Mouse (Mus musculus) myocyte (in vitro differentiated cells): Measurements from ENCODE around the gene Mbd4. TPM values are rescaled to one million over a fixed set of nuclear protein-coding genes. Genes with fewer than 3 reads are reported as not detected.

Source experiments
- H3K27me3 ChIP-seq: one replicate; pipeline ENCODE4 v1.6.1; 2011; ENCODE audit not compliant: control insufficient read depth, insufficient read depth, insufficient read length
- H3K36me3 ChIP-seq: one replicate; pipeline ENCODE4 v1.6.1; 2011; ENCODE audit not compliant: control insufficient read depth, insufficient read depth
- H3K4me2 ChIP-seq: one replicate; pipeline ENCODE4 v1.6.1; 2011; ENCODE audit warnings: low read depth, control low read depth
- H3K4me3 ChIP-seq: one replicate; pipeline ENCODE4 v1.5.1; 2011; ENCODE audit warnings: mild to moderate bottlenecking, control low read depth, moderate library complexity
- H3K79me2 ChIP-seq: one replicate; pipeline ENCODE4 v1.6.1; 2011; ENCODE audit not compliant: control insufficient read depth, insufficient read depth
- H3ac ChIP-seq: one replicate; pipeline ENCODE4 v1.6.1; 2011; ENCODE audit not compliant: control insufficient read depth, insufficient read length
- CEBPB ChIP-seq: IDR thresholded peaks from 2 replicates; pipeline ENCODE4 v1.6.1; 2011; ENCODE audit warnings: mild to moderate bottlenecking, moderate library complexity; ENCODE audit not compliant: poor library complexity, insufficient read depth, severe bottlenecking
- E2F4 ChIP-seq: IDR thresholded peaks from one replicate; pipeline ENCODE4 v1.6.1; 2011; ENCODE audit warnings: mild to moderate bottlenecking, control low read depth, moderate library complexity; ENCODE audit not compliant: insufficient read depth
- MAX ChIP-seq: IDR thresholded peaks from one replicate; pipeline ENCODE4 v1.6.1; 2011; ENCODE audit warnings: low read depth, mild to moderate bottlenecking, control low read depth
- MYOD1 ChIP-seq, 3 experiments: IDR thresholded peaks; one replicate each; pipeline ENCODE4 v1.6.1; 2011; ENCODE audit warnings: control low read depth in 2 of 3, low read depth in 2 of 3, mild to moderate bottlenecking in 2 of 3, moderate library complexity in 1 of 3; ENCODE audit not compliant: insufficient read length in 2 of 3, control insufficient read depth in 1 of 3
- MYOG ChIP-seq, 3 experiments: IDR thresholded peaks; one replicate each; pipeline ENCODE4 v1.6.1; 2011; ENCODE audit warnings: control low read depth in 2 of 3, low read depth in 2 of 3, mild to moderate bottlenecking in 2 of 3; ENCODE audit not compliant: insufficient read length in 2 of 3, control insufficient read depth in 1 of 3, insufficient read depth in 1 of 3
- POLR2A ChIP-seq: IDR thresholded peaks from one replicate; pipeline ENCODE4 v1.6.1; 2011; ENCODE audit warnings: low read depth, mild to moderate bottlenecking, control low read depth, moderate library complexity; ENCODE audit not compliant: insufficient read length
- POLR2AphosphoS2 ChIP-seq: IDR thresholded peaks from one replicate; pipeline ENCODE4 v1.6.1; 2011; ENCODE audit warnings: low read depth, control low read depth; ENCODE audit not compliant: insufficient read length
- REST ChIP-seq: IDR thresholded peaks from one replicate; pipeline ENCODE4 v1.6.1; 2011; ENCODE audit warnings: mild to moderate bottlenecking, control low read depth, moderate library complexity; ENCODE audit not compliant: insufficient read depth, insufficient read length
- SRF ChIP-seq: IDR thresholded peaks from one replicate; pipeline ENCODE4 v1.6.1; 2011; ENCODE audit warnings: low read depth; ENCODE audit not compliant: control insufficient read depth, insufficient read length
- TCF12 ChIP-seq: IDR thresholded peaks from one replicate; pipeline ENCODE4 v1.6.1; 2011; ENCODE audit warnings: mild to moderate bottlenecking, control low read depth; ENCODE audit not compliant: poor library complexity, insufficient read depth, severe bottlenecking
- TCF3 ChIP-seq: IDR thresholded peaks from one replicate; pipeline ENCODE4 v1.6.1; 2011; ENCODE audit warnings: low read depth, control low read depth; ENCODE audit not compliant: insufficient read length
- USF1 ChIP-seq: IDR thresholded peaks from one replicate; pipeline ENCODE4 v1.6.1; 2011; ENCODE audit warnings: low read depth, mild to moderate bottlenecking, control low read depth, moderate library complexity
- polyA plus RNA-seq: library from polyadenylated mRNA; unstranded; fragments of >200 nt; fragmentation: generic; extraction: Trizol; gene quantifications from one replicate; pipeline ENCODE4 v1.2.1, GENCODE M21; 2012; ENCODE audit warnings: missing spikeins

Mbd4 gene
- polyA plus RNA-seq, 1 experiment = 0.56 TPM

DNA sequence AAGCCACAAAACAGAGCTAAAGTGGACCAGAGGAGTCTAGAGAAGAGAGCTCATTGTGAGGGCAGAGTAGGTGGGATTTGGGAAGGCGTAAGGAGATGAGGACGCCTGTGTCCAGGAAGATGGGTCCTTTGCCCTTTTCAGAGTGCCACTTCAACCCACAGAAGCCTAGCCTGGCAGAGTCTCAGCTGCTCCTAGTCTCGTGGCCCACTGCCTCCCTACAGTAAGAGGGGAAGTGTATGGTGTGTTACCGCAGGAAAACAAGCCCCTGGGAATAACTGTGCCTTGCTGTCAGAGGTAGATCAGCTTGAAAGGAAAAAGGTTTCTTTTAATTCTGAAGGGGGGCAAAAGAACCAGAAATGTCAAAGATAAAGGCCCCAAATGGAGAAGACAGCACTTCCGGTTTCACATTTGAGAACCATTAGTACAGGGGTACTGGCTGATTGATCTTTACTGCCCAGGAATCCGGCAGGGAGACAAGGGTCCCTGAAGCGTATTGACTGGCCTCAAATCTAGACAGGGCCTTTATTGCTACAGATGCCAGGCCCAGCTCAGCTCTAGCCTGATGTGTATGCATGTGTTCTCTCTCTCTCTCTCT lies 44.9 kb upstream of the Mbd4 start:
- Histone ChIP-seq H3K36me3 (no peaks in the 10 kb centered on the region), H3K4me3 (no peak overlapping the region), H3K27me3 (no peaks in the 10 kb centered on the region), H3ac (no peak overlapping the region), H3K79me2 (no peaks in the 10 kb centered on the region), H3K4me2 (no peak overlapping the region)
- TF ChIP-seq CEBPB (no peak), MYOG (IDR thresholded peaks at IDR 0.05; ENCODE audit: control insufficient read depth in 1 of 3, insufficient read depth in 1 of 3, insufficient read length in 2 of 3, low read depth in 2 of 3) (no peak), POLR2A (no peak), E2F4 (no peak)

- Histone ChIP-seq H3K4me3 (no peak overlapping the region), H3K27me3 (no peaks in the 10 kb centered on the region), H3K36me3 (no peaks in the 10 kb centered on the region), H3K4me2 (no peak overlapping the region), H3ac (no peak overlapping the region), H3K79me2 (no peaks in the 10 kb centered on the region)
- peak; percentile 57; the same call in 1 of the 2 replicates for TF ChIP-seq CEBPB
- no peak for TF ChIP-seq REST
- no peak for TF ChIP-seq TCF12
- no peak for TF ChIP-seq MAX
Measured at GRCm38 (mm10) chr6:115897117-115897516, 43.9 kb upstream of the Mbd4 start.

GRCm38 (mm10) chr6:115896346-115896745 lies 43.2 kb upstream of the Mbd4 start:
- H3K36me3 ChIP-seq = no peaks in the 10 kb centered on the region
- no peaks in the 10 kb centered on the region for H3K79me2 ChIP-seq

GRCm38 (mm10) chr6:115892363-115892762 lies 39.2 kb upstream of the Mbd4 start:
- Histone ChIP-seq H3K36me3 (peaks cover 12% of the 10 kb centered on the region), H3K4me2 (no peak overlapping the region), H3K27me3 (no peaks in the 10 kb centered on the region), H3K4me3 (no peak overlapping the region), H3K79me2 (no peaks in the 10 kb centered on the region), H3ac (no peak overlapping the region)
- TF ChIP-seq TCF12 (no peak), MAX (no peak), CEBPB (no peak), TCF3 (no peak)

More at GRCm38 (mm10) chr6:115896346-115896745, 43.2 kb upstream of the Mbd4 start:
- H3K4me2 ChIP-seq = no peak overlapping the region
- TF ChIP-seq MAX (no peak), CEBPB (no peak), USF1 (no peak), TCF3 (no peak), MYOG (IDR thresholded peaks at IDR 0.05; ENCODE audit: control insufficient read depth in 1 of 3, insufficient read depth in 1 of 3, insufficient read length in 2 of 3, low read depth in 2 of 3) (no peak), SRF (no peak), POLR2A (no peak), MYOD1 (IDR thresholded peaks at IDR 0.05; ENCODE audit: control insufficient read depth in 1 of 3, insufficient read length in 2 of 3, low read depth in 2 of 3) (no peak), E2F4 (no peak), TCF12 (no peak), REST (no peak), POLR2AphosphoS2 (no peak)
- H3ac ChIP-seq = no peak overlapping the region
- no peak overlapping the region for H3K4me3 ChIP-seq
- H3K27me3 ChIP-seq = no peaks in the 10 kb centered on the region

DNA sequence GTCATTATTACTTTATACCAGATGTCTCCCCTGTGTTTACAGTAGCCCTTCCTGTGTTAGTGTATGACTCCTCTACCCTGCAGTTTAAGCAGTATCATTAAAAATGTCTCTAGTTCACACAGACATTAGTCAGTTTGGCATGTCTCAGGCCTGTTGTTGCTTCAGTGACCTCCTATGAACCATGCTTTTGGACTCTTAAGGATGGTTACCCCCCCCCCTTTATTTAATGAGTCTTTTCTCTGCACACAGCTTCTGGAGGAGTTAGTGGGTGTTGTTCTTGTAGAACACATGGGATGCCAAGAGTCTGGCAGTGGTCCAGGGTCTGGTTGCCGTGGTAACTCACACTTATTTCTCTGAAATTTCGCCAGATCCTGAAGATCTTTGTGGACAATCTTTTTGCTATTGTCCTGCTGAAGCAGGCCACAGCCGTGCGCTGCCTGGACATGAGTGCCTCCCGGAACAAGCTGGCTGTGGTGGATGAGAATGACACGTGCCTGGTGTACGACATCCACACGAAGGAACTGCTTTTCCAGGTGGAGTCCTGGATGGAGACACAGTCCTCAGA lies 38.4 kb upstream of the Mbd4 start:
- Histone ChIP-seq H3K4me2 (no peak overlapping the region), H3K36me3 (peaks cover 12% of the 10 kb centered on the region), H3K4me3 (no peak overlapping the region), H3ac (no peak overlapping the region), H3K79me2 (no peaks in the 10 kb centered on the region), H3K27me3 (no peaks in the 10 kb centered on the region)
- TF ChIP-seq POLR2AphosphoS2 (no peak), CEBPB (no peak), MAX (no peak), TCF12 (no peak), TCF3 (no peak), MYOG (IDR thresholded peaks at IDR 0.05; ENCODE audit: control insufficient read depth in 1 of 3, insufficient read depth in 1 of 3, insufficient read length in 2 of 3, low read depth in 2 of 3) (no peak)
